22 mouse cellular contexts compared by ENCODE assay signal in the genomic region with DNA sequence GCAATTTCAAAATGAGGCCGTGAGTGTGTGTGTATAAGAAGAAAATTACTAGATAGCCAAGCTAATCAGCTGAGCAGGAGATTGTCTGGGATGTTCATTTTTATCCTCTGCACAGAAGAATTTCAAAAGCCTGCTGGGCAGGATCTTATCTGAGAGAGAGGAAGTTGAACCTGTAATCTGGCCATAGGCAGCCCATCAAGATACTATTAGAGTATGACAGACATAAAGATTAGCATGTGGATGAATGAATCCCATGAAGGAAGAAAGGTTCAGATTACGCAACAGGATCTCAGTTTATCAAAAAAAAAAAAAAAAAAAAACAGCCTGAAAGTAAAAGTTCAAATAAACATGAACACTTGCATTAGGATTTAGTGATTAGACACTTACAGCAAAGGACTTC.
DNase-seq lines count a peak whose midpoint lies in the region; ATAC-seq and TF ChIP-seq lines count a peak whose summit lies in the region.
"Had no signal": no experiment of that assay in that cellular context is flagged by ENCODE, and none has a peak within 500 bp of the region (broad histone marks: within the 10 kb centered on the region; RNA-seq: fewer than 3 reads in every experiment).

No protein-coding gene starts in this region.

- H3K27me3 ChIP-seq in C2C12 (ENCODE audit: control insufficient read depth, insufficient read depth, insufficient read length): no peaks in the 10 kb centered on the region
- H3K27me3 ChIP-seq in intestine, embryonic 15.5 days (replicated peaks): no peaks in the 10 kb centered on the region
- no peaks in the 10 kb centered on the region for H3K27me3 ChIP-seq in intestine, postnatal 0 days (replicated peaks; ENCODE audit: control insufficient read depth, insufficient read depth, low read length)
- no peaks in the 10 kb centered on the region for H3K27me3 ChIP-seq in midbrain, embryonic 13.5 days
- H3K27me3 ChIP-seq: CH12.LX; embryonic facial prominence, embryonic 13.5 days; Patski had no signal

- intact Hi-C loops in left cerebral cortex, postnatal 4 days (cut with DNase I): no loop called here

- H3K36me3 ChIP-seq in C2C12 (ENCODE audit: control insufficient read depth, insufficient read depth): no peaks in the 10 kb centered on the region
- no peaks in the 10 kb centered on the region for H3K36me3 ChIP-seq in intestine, embryonic 15.5 days
- no peaks in the 10 kb centered on the region for H3K36me3 ChIP-seq in intestine, postnatal 0 days (ENCODE audit: control insufficient read depth, insufficient read depth)
- no peaks in the 10 kb centered on the region for H3K36me3 ChIP-seq in midbrain, embryonic 13.5 days
- H3K36me3 ChIP-seq: embryonic facial prominence, embryonic 13.5 days; G1E had no signal

- H3K79me2 ChIP-seq in C2C12 (ENCODE audit: control insufficient read depth, insufficient read depth): no peaks in the 10 kb centered on the region

- no peak overlapping the region for H3K27ac ChIP-seq in intestine, embryonic 15.5 days
- H3K27ac ChIP-seq in intestine, postnatal 0 days (ENCODE audit: low read depth, low read length): no peak overlapping the region
- no peak overlapping the region for H3K27ac ChIP-seq in midbrain, embryonic 13.5 days
- H3K27ac ChIP-seq: embryonic facial prominence, embryonic 13.5 days had no signal

- no peak overlapping the region for H3K4me3 ChIP-seq in C2C12 (ENCODE audit: insufficient read depth, poor library complexity, severe bottlenecking)
- H3K4me3 ChIP-seq in intestine, embryonic 15.5 days (replicated peaks): no peak overlapping the region
- H3K4me3 ChIP-seq in intestine, postnatal 0 days (ENCODE audit: low read depth, low read length): no peak overlapping the region
- H3K4me3 ChIP-seq in midbrain, embryonic 13.5 days (replicated peaks): no peak overlapping the region
- H3K4me3 ChIP-seq: embryonic facial prominence, embryonic 13.5 days had no signal

- no peak overlapping the region for H3K4me2 ChIP-seq in intestine, embryonic 15.5 days (replicated peaks)
- no peak overlapping the region for H3K4me2 ChIP-seq in intestine, postnatal 0 days (replicated peaks; ENCODE audit: low read depth)
- H3K4me2 ChIP-seq in midbrain, embryonic 13.5 days (replicated peaks): no peak overlapping the region
- H3K4me2 ChIP-seq: embryonic facial prominence, embryonic 13.5 days had no signal

- TF ChIP-seq CTCF in C2C12 (IDR thresholded peaks at IDR 0.05; ENCODE audit: control insufficient read depth, insufficient read depth, insufficient read length): no peak
- no peak for TF ChIP-seq CTCF in intestine, postnatal 0 days (IDR thresholded peaks at IDR 0.05; ENCODE audit: low read depth)

- 66% methylated on average over 2 of the region's 2 CpGs for WGBS in intestine, embryonic 15.5 days
- WGBS in intestine, postnatal 0 days: 49% methylated on average over 2 of the region's 2 CpGs
- WGBS in midbrain, embryonic 13.5 days: 83% methylated on average over 2 of the region's 2 CpGs

- no peak overlapping the region for H3ac ChIP-seq in C2C12 (ENCODE audit: control insufficient read depth, insufficient read length, low read depth)

- no peaks in the 10 kb centered on the region for H3K9me3 ChIP-seq in intestine, embryonic 15.5 days
- H3K9me3 ChIP-seq in intestine, postnatal 0 days (ENCODE audit: control insufficient read depth): no peaks in the 10 kb centered on the region
- H3K9me3 ChIP-seq in midbrain, embryonic 13.5 days: no peaks in the 10 kb centered on the region
- H3K9me3 ChIP-seq: embryonic facial prominence, embryonic 13.5 days; G1E had no signal

- no peak overlapping the region for H3K9ac ChIP-seq in intestine, embryonic 15.5 days
- no peak overlapping the region for H3K9ac ChIP-seq in intestine, postnatal 0 days (ENCODE audit: low read depth, low read length)
- no peak overlapping the region for H3K9ac ChIP-seq in midbrain, embryonic 13.5 days (replicated peaks)
- H3K9ac ChIP-seq: embryonic facial prominence, embryonic 13.5 days had no signal

- no peak for DNase-seq in kidney, postnatal 10 days
- no peak for DNase-seq in left cerebral cortex, postnatal 4 days
- DNase-seq: adrenal gland, adult 8-10 months; adrenal gland, postnatal 14 days; adrenal gland, postnatal 36 days; cerebellum, adult 11-12 months; cerebellum, adult 2 months; cerebellum, adult 9-10 months; cerebellum, postnatal 10 days; cerebellum, postnatal 25 days had no signal

- no peaks in the 10 kb centered on the region for H3K79me3 ChIP-seq in C2C12 (ENCODE audit: low read depth)

- H3K4me1 ChIP-seq in intestine, embryonic 15.5 days (replicated peaks): no peaks in the 10 kb centered on the region
- H3K4me1 ChIP-seq in intestine, postnatal 0 days (replicated peaks; ENCODE audit: control insufficient read depth, insufficient read depth, low read length): no peaks in the 10 kb centered on the region
- H3K4me1 ChIP-seq in midbrain, embryonic 13.5 days (replicated peaks): no peaks in the 10 kb centered on the region
- H3K4me1 ChIP-seq: embryonic facial prominence, embryonic 13.5 days had no signal

- ATAC-seq in intestine, embryonic 15.5 days: peak; percentile 56; the same call in 1 of the 2 replicates
- ATAC-seq in intestine, postnatal 0 days: 0 out of 2 replicates have a peak, but pooled peaks have one; percentile 53
- ATAC-seq in midbrain, embryonic 13.5 days: no peak
- ATAC-seq: activated CD4-positive, CD25-positive, alpha-beta regulatory T cell, adult 4 months; CD4-positive, CD25-positive, alpha-beta regulatory T cell, adult 4 months; forebrain, embryonic 14.5 days; forebrain, embryonic 16.5 days; Patski had no signal

TF ChIP-seq in C2C12, 6 proteins besides CTCF, POLR2A, EP300 and RAD21:
- TF ChIP-seq CEBPB (IDR thresholded peaks at IDR 0.05; ENCODE audit: low read depth): peak; percentile 31
- no peak for TF ChIP-seq FOSL1 (IDR thresholded peaks at IDR 0.05; ENCODE audit: insufficient read depth, low read length, poor library complexity, severe bottlenecking)
TF ChIP-seq in C2C12: peak in this region for 1.
